24 mouse cellular contexts compared by ENCODE assay signal in genomic region chr11:103451105-103451504, GRCm38 (mm10). TPM values are rescaled to one million over a fixed set of nuclear protein-coding genes. Genes with fewer than 3 reads are reported as not detected.
"Had no signal": no experiment of that assay in that cellular context is flagged by ENCODE, and none has a peak within 500 bp of the region (broad histone marks: within the 10 kb centered on the region; RNA-seq: fewer than 3 reads in every experiment).

No protein-coding gene starts in this region.

RNA-seq across cellular contexts. Expression of gene Lrrc37a, which starts 53.3 kb away (rescaled TPM):
- polyA plus RNA-seq: heart, embryonic 12.5 days; heart, embryonic 13.5 days; heart, embryonic 14.5 days; heart, embryonic 15.5 days; heart, embryonic 16.5 days; heart, postnatal 0 days; hindbrain, embryonic 10.5 days; hindbrain, embryonic 11.5 days; hindbrain, embryonic 12.5 days; hindbrain, embryonic 13.5 days; hindbrain, embryonic 14.5 days; hindbrain, embryonic 15.5 days; hindbrain, postnatal 0 days; inflammation-experienced regulatory T-cells, adult 6 months; intestine, embryonic 14.5 days; intestine, embryonic 15.5 days; intestine, embryonic 16.5 days; intestine, postnatal 0 days; kidney, adult 2 months; kidney, embryonic 14.5 days; kidney, embryonic 15.5 days; kidney, embryonic 16.5 days; kidney, postnatal 0 days; large intestine, adult 2 months had no signal
